Mouse (Mus musculus) testis, adult 2 months (tissue): ENCODE results near the gene Serinc2. TPM values are rescaled to one million over a fixed set of nuclear protein-coding genes. Genes with fewer than 3 reads are reported as not detected.
A peak's percentile ranks its signal among the peaks of the same experiment; 100 is the strongest.

ENCODE experiments used
- H3K27ac ChIP-seq: fragments of 200-500 bp; 2 replicates; pipeline ENCODE4 v1.5.1; 2012; ENCODE audit warnings: low read depth, low read length; ENCODE audit not compliant: control insufficient read depth, insufficient read depth
- H3K27me3 ChIP-seq: fragments of 200-500 bp; 2 replicates; pipeline ENCODE4 v1.6.1; 2012; ENCODE audit warnings: mild to moderate bottlenecking, low read length, moderate library complexity; ENCODE audit not compliant: control insufficient read depth, insufficient read depth
- H3K36me3 ChIP-seq: fragments of 200-500 bp; 2 replicates; pipeline ENCODE4 v1.6.1; 2012; ENCODE audit warnings: mild to moderate bottlenecking, low read length; ENCODE audit not compliant: control insufficient read depth, insufficient read depth
- H3K4me1 ChIP-seq: fragments of 200-500 bp; 2 replicates; pipeline ENCODE4 v1.6.1; 2012; ENCODE audit warnings: low read length; ENCODE audit not compliant: control insufficient read depth, insufficient read depth
- H3K4me3 ChIP-seq: fragments of 200-500 bp; 2 replicates; pipeline ENCODE4 v1.5.1; 2012; ENCODE audit warnings: low read depth, mild to moderate bottlenecking, low read length, moderate library complexity, mixed read lengths; ENCODE audit not compliant: control insufficient read depth
- CTCF ChIP-seq: fragments of 200-500 bp; IDR thresholded peaks from 2 replicates; pipeline ENCODE4 v1.5.1; 2012; ENCODE audit warnings: low read depth, mild to moderate bottlenecking, inconsistent platforms, low read length, moderate library complexity; ENCODE audit not compliant: control insufficient read depth, insufficient read depth, insufficient replicate concordance
- POLR2A ChIP-seq: fragments of 200-500 bp; IDR thresholded peaks from 2 replicates; pipeline ENCODE4 v1.6.1; 2012; ENCODE audit warnings: low read depth, mild to moderate bottlenecking, inconsistent platforms, low read length, moderate library complexity; ENCODE audit not compliant: control insufficient read depth
- polyA plus RNA-seq: library from polyadenylated mRNA; depleted of rRNA; stranded (reverse); fragments of >200 nt; gene quantifications from 2 replicates; pipeline ENCODE4 v1.2.3, GENCODE M21; 2012

The Serinc2 gene
- polyA plus RNA-seq, 1 experiment: 23.7 TPM

DNA sequence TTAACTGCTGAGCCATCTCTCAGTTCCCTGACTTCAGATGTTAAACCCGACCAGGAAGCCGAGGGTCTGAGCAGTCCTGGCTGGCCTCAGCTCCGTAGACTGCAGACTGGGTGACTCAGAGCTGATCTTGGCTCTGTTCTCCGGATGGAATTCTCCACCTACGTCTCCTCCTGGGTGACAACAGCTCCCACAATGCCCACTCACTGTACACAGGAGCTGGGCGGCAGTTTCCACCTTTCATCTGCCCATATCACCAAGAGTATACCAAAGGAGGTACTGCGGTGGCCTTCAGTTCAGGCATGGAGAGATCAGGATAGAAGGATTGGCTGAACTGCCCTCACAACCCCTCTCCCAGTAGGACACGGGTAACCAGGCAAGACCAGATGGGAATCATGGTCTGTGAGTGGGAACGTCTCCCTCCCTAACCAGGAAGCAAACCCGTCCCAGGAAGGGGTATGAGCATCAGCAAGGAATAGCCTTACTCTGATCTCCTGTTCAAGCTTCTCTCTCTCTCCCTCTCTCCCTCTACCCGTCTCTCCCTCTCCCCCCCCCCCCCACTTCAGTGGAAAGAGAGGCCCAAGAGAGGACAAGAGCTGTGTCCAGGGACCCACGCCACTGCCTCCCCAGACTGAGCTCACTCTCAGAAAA lies 5.2 kb downstream of the Serinc2 start:
- Histone ChIP-seq H3K36me3 (no peaks in the 10 kb centered on the region), H3K4me1 (peaks cover 15% of the 10 kb centered on the region), H3K4me3 (no peak overlapping the region), H3K27ac (no peak overlapping the region), H3K27me3 (0 out of 2 replicates have a peak, but pooled peaks cover 4% of the 10 kb centered on the region)
- no peak for TF ChIP-seq CTCF
- no peak for TF ChIP-seq POLR2A

DNA sequence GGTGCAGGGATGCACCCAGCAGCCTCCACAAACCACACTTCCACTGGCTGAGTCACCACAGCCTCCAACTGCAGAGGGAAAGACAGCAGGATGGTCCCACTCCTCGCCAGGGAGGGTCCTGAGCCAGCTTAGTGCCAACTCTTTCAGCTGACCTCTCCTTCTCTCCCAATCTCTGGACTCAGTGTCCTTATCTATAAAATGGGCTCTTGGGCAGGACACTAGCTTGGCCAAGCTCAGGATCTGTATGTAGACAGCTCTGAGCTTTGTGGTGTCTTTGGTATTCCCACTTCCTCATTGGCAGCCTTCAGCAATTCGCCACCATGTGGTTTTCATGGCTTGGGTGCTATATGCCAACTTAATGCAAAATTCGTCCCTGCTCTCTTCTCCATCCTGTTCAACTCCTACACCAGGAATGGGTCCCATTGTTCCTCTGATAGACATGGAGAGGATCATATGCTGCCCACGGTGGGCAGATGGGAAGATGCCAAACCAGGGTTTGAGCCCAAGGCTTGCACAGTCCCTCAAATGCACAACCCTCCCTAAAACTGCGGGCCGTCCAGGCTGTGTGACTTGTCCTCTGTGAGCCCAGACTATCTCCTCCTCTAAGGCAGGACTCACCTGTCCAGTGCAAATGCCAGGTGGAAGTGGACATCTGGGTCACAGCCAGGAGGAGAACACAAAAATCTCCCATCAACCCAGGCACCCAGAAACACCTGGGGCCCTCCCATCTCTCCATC lies 8.2 kb downstream of the Serinc2 start:
- Histone ChIP-seq H3K27me3 (0 out of 2 replicates have a peak, but pooled peaks cover 4% of the 10 kb centered on the region), H3K36me3 (no peaks in the 10 kb centered on the region), H3K27ac (no peak overlapping the region), H3K4me3 (no peak overlapping the region), H3K4me1 (peaks cover 15% of the 10 kb centered on the region)
- TF ChIP-seq CTCF (no peak), POLR2A (no peak)

DNA sequence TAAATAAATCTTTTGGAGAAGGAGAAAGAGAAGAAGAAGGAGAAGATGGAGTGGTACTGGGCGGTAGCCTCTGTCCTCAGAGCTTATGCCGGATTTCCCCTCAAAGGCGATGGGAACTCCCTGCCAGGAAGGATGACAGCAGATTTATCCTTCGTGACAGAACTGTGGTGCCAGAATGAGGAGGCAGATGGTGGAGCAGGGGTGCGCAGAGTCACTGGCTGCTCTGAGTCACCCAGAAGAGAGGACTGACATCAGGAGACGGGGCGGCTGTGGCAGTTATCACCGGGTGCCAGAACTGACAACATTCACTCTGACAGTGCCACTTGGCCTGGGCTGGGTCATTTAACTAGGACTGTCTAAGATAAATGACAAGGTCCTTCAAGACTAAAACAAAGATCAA lies 8.9 kb downstream of the Serinc2 start:
- Histone ChIP-seq H3K27me3 (0 out of 2 replicates have a peak, but pooled peaks cover 4% of the 10 kb centered on the region), H3K36me3 (no peaks in the 10 kb centered on the region), H3K27ac (no peak overlapping the region), H3K4me1 (peaks cover 13% of the 10 kb centered on the region), H3K4me3 (no peak overlapping the region)
- no peak for TF ChIP-seq CTCF
- TF ChIP-seq POLR2A: no peak

DNA sequence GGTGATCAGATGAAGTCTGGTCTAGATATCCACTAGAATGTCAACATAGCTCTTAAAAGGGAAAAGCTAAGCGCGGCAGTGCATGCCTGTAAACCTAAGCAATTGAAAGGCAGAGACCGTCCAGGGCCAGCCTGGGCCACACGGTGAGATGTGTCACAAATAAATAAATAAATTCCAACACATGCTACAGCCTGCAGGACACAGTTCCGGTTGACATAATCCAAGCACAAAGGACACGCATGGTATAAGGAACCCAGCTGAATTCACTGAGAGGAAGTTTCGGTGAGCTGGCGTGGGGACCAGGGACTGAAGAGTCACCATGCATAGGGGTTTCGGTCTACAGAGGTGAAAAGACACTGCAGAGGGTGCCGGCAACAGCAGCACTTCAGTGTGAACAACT lies 10.3 kb downstream of the Serinc2 start:
- no peaks in the 10 kb centered on the region for H3K36me3 ChIP-seq
- peak overlapping the region; percentile 33 for H3K4me3 ChIP-seq
- TF ChIP-seq POLR2A (no peak), CTCF (no peak)
- peaks cover 10% of the 10 kb centered on the region for H3K4me1 ChIP-seq
- 0 out of 2 replicates have a peak, but pooled peaks cover 3% of the 10 kb centered on the region for H3K27me3 ChIP-seq
- peak overlapping the region; percentile 22; the same call in 1 of the 2 replicates for H3K27ac ChIP-seq

DNA sequence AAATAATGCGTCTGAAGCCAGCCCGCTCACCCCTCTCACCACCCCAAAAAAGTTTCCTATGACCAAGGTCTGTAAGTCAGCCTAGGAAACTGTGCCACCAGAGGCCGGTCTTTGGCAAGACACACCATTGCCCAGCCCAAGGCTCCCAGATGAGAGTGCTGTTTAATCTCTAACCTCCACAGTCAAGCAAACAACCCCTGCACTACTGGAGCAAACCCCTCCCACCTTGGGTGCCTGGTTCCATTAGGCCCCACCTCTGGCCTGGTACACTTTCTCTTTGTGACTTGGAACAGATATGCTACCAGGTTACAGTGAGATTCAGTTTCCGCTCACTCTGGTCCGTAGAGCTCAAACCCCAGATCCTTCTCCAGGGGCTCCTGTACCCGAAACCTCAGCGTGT lies 11.9 kb downstream of the Serinc2 start:
- Histone ChIP-seq H3K36me3 (no peaks in the 10 kb centered on the region), H3K27ac (no peak overlapping the region), H3K27me3 (no peaks in the 10 kb centered on the region), H3K4me3 (no peak overlapping the region), H3K4me1 (peaks cover 7% of the 10 kb centered on the region)
- no peak for TF ChIP-seq POLR2A
- no peak for TF ChIP-seq CTCF

DNA sequence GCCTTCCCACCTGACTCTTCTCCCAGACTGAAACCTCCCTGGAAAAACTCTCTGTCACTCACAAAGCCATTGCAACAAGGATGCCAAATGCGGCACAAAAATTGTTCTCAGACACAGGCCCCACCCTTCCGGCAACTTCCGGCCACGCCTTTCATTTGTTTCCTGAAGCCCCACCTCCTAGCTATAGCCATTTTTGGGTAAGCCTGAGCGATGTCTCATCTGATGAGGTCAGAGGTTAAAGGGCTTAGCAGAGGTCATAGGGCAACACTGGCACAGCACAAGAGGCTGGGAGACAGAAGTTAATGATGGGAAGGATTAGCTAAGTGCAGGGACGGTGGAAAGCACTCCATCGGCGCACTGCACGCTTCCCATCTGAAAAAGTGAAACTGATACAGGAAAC lies 12.4 kb downstream of the Serinc2 start:
- Histone ChIP-seq H3K36me3 (no peaks in the 10 kb centered on the region), H3K4me1 (peaks cover 7% of the 10 kb centered on the region), H3K27ac (no peak overlapping the region), H3K27me3 (no peaks in the 10 kb centered on the region), H3K4me3 (no peak overlapping the region; the same call in 1 of the 2 replicates)
- no peak for TF ChIP-seq CTCF
- TF ChIP-seq POLR2A: no peak

DNA sequence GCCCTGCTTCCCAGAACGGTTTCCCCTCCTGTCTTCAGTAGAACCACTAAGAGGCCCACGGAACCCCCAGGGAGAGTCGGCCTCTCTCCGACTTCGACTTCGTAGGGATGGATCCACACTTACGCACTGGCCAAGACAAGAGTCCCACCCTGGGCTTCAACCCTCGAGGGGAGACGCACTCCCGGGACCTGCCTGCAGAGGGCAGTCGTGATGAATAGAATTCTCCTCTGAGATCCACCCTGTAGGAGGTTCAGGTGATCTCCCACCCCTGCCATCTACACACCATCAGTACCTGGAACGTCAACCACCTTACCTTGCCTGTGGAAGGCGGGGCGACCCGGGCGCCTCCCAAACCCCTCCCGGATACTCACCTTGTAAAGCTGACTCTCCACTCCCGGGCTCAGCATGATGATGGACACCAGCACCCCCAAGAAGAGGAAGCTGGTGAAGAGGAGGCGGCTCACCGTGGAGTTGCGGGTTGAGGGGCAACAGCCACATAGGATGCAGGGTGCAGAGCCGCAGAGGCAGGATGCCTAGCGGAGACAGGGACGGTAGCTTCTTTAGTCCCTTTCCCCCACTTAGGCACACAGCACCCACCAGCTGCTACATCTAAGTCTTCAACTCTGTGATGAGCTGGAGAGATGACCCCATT lies 14.2 kb downstream of the Serinc2 start:
- Histone ChIP-seq H3K36me3 (no peaks in the 10 kb centered on the region), H3K27ac (no peak overlapping the region), H3K4me1 (peaks cover 7% of the 10 kb centered on the region), H3K4me3 (peak overlapping the region; percentile 47), H3K27me3 (no peaks in the 10 kb centered on the region)
- no peak for TF ChIP-seq POLR2A
- TF ChIP-seq CTCF: peak; percentile 91
